Mouse (Mus musculus) lung, postnatal 25 days (tissue): ENCODE measurements around the gene Smox.

ENCODE experiments used
- DNase-seq: peaks from one replicate; pipeline ENCODE4 v3.0.0; 2022; ENCODE audit warnings: low spot score

Gene Smox

DNA sequence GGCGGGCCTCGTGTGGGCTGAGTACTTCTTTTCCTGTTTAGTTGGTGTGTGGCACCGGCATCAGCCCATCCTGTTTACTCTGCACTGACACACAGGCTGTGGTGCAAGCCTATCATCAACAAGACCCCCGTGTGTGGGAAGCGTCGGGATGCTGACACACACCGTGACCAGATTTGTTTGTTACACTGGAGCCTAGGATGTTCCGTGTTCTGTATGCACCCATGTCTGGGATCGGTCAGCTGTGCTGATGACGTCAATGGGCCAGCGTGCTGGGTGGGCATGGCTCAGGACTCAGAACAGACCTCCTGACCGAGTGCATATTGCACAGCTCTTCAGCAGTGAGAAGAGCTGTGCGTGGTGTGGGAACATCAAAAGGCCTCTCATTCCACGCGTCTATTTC is 6.2 kb upstream of the Smox start:
- DNase-seq: no peak

GRCm38 (mm10) chr2:131486046-131486445 is 5.2 kb upstream of the Smox start:
- no peak for DNase-seq

DNA sequence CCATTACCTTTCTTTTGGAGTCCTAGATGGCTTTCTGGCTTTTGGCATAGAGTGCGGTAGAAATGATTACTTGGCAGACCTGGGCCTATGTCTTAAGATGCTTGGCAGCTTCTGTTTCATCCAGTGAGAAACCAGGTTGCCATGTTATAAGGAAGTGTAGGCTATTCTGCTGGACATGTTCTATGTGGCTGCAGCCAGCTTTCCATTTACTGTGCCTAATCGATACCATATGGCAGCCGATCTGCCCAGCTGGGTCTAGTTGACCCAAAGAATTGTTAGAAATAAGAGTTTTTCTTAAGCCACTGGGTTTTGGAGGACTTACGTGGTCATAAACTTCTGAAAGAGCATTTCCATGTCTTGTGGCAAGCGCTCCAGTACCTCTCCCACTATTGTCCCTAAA is 4.0 kb upstream of the Smox start:
- no peak for DNase-seq

- no peak for DNase-seq
Measured at GRCm38 (mm10) chr2:131488261-131488660, 3.0 kb upstream of the Smox start.

DNA sequence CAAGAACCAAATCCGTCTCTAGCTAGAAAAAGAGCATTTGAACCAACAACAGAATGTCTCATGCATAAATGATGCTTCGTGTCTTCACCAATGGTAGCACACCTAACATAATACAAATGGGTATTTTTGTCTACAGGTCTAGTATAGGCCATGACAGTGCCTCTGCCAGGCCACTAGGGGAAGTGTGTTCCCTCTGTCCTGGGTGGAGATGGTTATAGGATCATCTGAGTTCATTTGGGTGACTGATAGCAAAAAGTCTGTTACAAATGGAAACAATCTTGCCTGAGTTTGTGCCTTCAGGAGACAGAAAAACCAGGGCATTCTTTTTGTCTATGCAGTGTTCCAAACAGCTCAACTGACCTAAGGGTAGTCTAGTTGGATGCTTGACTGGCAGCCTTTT is 2.4 kb upstream of the Smox start:
- no peak for DNase-seq

DNA sequence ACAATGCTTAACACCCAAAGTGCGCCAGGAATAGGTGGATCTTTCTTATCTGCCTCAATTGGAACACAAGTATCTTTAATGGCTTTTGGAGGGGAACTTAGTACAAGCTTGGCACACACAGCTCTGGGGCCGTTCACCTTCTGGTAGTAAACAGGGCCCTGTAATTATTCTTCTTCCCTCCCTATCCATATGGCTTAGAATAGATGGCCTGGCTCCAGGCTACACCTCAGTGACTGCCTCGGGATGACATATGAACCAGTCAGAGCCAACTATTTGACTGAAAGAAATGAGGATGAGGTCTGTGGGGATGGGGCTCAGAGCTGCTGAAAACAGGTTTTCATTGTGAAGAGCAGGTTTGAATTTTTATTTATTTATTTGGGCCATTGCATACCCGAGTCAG is 1.7 kb upstream of the Smox start:
- no peak for DNase-seq

GRCm38 (mm10) chr2:131491707-131492595 is 655 bp downstream of the Smox start:
- DNase-seq: peak; percentile 83

DNA sequence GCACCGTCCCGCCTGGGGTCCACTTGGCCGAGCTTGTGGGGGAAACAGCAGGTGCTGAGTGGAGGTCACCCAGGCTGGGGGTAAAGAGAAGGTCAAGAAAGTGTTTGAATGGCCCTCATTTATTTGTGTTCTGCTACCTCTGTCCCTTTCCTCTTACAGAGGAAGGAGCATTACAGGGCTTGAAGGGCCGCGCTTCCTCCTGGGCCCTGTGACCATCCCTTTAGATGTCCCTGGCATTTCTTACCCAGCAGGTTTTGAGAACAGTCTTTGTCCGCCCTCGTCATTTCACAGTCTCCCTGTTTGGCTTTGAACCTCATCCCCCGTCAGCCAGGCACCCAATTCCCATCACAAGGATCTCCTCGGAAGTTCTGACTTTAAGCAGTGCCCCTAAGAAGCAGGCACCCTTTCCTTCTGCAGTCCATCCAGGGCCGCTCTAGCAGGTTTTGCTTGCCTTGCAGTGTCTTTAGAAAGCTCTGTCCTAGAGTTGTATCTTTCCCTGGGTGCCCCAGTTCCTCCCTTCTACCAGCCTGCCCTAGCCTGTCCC is 1.4 kb downstream of the Smox start:
- no peak for DNase-seq

- DNase-seq: no peak
Measured at GRCm38 (mm10) chr2:131493446-131493845, 2.1 kb downstream of the Smox start.

- DNase-seq: no peak
Measured at GRCm38 (mm10) chr2:131495256-131495655, 4.0 kb downstream of the Smox start.

DNA sequence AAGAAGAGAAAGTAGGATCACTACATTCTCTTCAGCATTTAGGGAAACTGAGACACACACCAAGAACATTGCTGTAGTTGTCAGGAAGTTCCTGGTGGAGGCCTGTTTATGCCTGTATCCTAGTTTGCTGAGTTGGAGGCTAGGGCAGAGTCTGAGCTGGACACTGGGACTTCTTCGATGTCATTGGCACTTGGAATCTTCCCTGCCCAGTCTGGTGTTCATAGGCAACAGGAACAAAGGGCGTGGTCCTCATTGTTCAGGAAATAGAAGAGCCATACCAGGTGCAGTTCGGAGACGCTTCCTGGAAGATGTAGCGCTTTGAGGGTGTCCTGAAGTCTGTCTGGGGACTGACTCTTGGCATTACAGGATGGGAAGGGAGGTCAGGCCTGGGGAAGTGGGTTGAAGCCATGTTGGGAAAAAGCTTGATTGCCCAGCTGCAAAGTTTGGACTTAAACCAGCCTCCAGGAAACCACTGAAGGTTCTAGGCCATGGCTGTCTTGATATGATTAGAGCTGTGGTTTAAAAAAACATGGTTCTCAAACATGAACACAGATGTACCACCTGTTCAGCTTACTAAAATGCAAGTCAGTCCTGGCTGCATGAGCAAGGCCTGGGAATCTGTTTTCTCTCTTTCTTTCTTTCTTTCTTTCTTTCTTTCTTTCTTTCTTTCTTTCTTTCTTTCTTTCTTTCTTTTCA is 5.0 kb downstream of the Smox start:
- DNase-seq: no peak

DNA sequence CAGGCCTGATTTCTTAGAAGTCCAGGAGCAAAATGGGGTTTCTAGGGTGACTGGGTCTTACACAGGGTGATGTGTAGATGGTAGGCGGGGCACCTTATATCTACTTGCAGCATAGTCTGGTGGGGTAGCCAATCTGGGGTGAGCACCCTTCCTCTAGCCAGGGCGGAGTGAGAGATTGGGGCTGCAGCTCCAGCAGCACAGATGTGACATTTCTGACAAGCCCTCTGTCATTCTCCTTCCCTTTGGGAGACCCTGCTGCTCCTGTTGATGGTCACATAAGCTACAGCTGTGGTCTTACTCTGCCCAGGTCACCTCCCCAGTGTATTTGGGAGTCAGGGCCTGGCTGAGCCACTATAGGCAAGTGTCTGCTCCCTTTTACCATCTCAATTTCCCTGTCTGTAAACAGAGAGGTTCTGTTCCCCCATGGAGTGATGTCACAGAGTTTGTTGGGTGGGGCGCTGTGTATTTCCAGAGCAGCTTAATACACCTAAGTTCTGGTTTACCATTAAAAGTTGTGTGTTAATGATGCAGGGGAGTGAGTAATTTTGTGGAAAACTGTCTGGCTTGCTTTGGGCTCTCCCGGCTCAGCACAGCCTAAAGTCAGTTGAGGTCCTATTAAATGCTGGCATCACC is 6.0 kb downstream of the Smox start:
- no peak for DNase-seq

GRCm38 (mm10) chr2:131498219-131498618 is 6.9 kb downstream of the Smox start:
- no peak for DNase-seq

DNA sequence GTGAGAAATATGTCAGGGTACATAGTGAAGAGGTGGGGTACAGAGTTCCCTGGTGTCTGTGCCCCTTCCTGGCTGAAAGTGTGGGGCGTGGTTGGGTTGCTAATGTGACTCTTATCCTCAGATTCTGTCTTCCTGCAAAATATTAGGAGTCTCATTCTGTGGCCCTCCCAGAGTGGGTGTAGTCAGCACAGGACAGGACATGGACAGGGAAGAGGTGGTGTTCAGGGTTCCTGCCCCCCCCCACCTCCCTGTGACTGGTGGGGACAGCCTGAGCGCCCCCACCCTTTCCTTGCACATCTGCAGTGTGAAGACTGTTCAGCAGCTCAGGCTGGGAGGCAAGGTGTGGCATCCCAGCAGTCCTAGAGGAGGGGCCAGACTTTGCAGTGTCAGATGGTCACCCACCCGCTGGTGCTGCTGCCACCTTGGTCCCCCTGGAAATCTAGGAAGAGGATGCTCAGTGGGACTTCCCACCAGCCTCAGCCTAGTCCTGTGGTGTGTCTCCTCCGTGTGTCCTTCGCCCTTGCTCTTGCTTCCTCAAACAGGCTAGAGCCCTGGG is 8.1 kb downstream of the Smox start:
- no peak for DNase-seq

GRCm38 (mm10) chr2:131501886-131502285 is 10.6 kb downstream of the Smox start:
- DNase-seq: no peak

DNA sequence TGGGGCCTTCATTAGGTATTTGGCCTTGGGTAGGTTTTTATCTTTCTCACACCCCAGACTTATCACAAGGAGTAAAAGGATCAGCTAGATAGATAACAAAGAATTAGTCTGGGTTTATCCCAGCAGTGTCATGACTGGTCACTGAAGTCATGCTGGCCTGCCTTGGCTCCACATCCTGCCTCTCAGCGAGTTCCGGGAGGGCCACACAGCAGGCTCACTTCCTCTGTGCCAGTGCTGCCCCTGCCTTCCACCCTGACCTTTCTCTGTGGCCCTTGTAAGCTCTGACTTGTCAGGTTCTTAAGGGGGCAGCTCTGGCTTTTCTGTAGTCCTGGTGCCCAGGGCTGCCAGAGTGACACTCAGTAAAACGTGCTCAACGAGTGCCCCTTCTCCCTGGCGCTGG is 11.3 kb downstream of the Smox start:
- DNase-seq: no peak

- DNase-seq: no peak
Measured at GRCm38 (mm10) chr2:131505431-131505830, 14.1 kb downstream of the Smox start.

DNA sequence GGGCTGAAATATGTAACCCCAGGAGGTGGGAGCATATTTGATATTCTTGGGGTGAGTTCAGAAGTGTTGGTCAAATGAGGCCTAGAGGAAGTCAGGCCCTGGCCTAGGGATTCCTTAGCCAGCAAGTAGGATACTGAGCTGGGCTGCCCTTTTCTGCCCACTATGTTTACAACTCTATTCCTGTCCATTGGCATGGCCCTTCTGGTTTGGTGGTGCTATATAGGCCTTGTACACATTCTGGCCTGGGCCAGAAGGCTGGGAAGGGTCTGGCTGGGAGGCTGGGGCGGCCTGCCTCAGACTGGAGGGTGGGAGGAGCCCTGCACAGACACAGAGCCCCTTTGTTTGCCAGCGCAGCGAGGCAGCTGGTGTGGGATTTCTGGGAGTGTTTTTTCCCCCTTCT is 15.1 kb downstream of the Smox start:
- DNase-seq: no peak

DNA sequence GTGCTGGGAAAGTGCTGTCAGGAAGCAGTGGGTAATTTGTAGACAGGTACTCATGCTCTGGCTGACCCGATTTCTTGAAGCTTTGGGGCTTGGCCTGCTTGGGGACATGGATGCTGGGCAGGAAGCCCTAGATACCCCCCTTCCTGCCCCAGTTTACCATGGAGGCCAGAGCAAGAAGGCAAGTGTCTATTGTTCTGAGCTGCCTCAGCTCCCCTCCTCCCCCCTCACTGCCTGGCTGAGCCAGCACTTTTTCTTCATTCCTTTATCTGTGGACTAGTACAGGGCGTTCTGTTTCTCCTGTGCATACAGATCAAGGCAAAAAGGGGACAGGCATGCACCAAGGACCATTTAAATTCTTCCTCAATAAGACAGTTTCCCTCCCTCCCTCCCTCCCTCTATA is 17.2 kb downstream of the Smox start:
- DNase-seq: no peak

- DNase-seq: peak; percentile 73
Measured at GRCm38 (mm10) chr2:131509671-131510313, 18.5 kb downstream of the Smox start.

- no peak for DNase-seq
Measured at GRCm38 (mm10) chr2:131510531-131510930, 19.2 kb downstream of the Smox start.

GRCm38 (mm10) chr2:131513477-131513876 is 22.2 kb downstream of the Smox start:
- DNase-seq: no peak
